ENCODE assay signal across 8 mouse cellular contexts in the genomic region with DNA sequence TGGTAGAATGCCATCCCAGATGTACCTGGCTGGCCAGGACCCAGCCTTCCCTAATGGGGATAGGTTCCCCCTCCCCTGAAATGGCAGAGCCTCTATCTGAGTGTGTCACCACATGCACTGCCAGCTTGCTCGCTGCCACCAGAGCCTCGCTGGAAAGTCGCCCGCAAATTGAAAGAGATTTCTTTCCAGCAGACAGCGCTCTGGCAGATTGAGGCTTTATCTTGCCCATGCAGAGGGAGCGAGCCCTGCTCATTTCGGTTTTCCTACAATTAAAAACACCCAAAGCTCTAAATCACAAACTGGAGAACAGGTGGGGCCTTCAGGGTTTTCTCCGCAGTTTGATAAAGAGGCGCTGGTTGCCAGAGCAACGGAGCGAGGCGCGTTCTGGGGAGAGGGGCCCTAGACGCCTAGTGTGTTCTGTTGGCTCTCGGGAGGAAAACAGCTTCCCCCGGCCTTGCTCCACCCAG. TPM values are rescaled to one million over a fixed set of nuclear protein-coding genes. Genes with fewer than 3 reads are reported as not detected.
DNase-seq lines count a peak whose midpoint lies in the region; ATAC-seq and TF ChIP-seq lines count a peak whose summit lies in the region.

No protein-coding gene starts in this region.

- peak; percentile 25 for TF ChIP-seq CTCF in layer of hippocampus, adult 2 months (conservative IDR thresholded peaks at IDR 0.05)

- DNase-seq in retina, embryonic 14.5 days (ENCODE audit: low spot score): peak; percentile 31
- no peak for DNase-seq in retina, postnatal 1 day
- DNase-seq in layer of hippocampus, adult 2 months (ENCODE audit: low spot score in 2 of 2): peak; percentile 81 to 87
- peak; percentile 78 for DNase-seq in right cerebral cortex, adult 18-20 months
- DNase-seq in adipocyte (ENCODE audit: low spot score) (no peak), liver (no peak)
- DNase-seq in lung, postnatal 36 days: no peak

- peak overlapping the region; percentile 81 for H3K27ac ChIP-seq in layer of hippocampus, adult 2 months

- no peak overlapping the region for H3K4me3 ChIP-seq in layer of hippocampus, adult 2 months

- ATAC-seq in common myeloid progenitor, adult 5-6 weeks (replicated peaks; ENCODE audit: low read depth, poor library complexity, severe bottlenecking): peak; percentile 82

RNA-seq across cellular contexts. Expression of a gene that starts 37.4 kb away (rescaled TPM):
- total RNA-seq in common myeloid progenitor, adult 5-6 weeks (2017): 2.0 and 3.9 TPM in 2 replicates
- 10 to 100 TPM; 36.7 to 39.9 TPM for total RNA-seq in layer of hippocampus, adult 2 months (2021)

RNA-seq across cellular contexts. Expression of a gene that starts 40.3 kb away (rescaled TPM):
- 17.5 and 17.9 TPM in 2 replicates for total RNA-seq in common myeloid progenitor, adult 5-6 weeks (2017)
- 100 to 1,000 TPM; 142 to 143 TPM for total RNA-seq in layer of hippocampus, adult 2 months (2021)

RNA-seq across cellular contexts. Expression of a gene that starts 48.8 kb away (rescaled TPM):
- 1,770 and 1,788 TPM in 2 replicates for total RNA-seq in common myeloid progenitor, adult 5-6 weeks (2017)
- total RNA-seq in layer of hippocampus, adult 2 months (2021): 1,000 to 10,000 TPM; 3,149 to 3,251 TPM

Comparison
In these comparisons a context has a peak if more than half of its experiments do, and no peak if none do; other contexts are left out.
1. DNase-seq: peak in retina, embryonic 14.5 days (single experiment), layer of hippocampus, adult 2 months (2 of 2) and right cerebral cortex, adult 18-20 months (single experiment); none in retina, postnatal 1 day (single experiment), adipocyte (single experiment), lung, postnatal 36 days (single experiment) and liver (single experiment).